Mouse (Mus musculus): ENCODE results near the gene Rpl7l1.
"Not testable (repeated sequence)": the region's sequence is repeated elsewhere in the genome, so short reads cannot be mapped to it uniquely, and the experiment has no call there.

Gene Rpl7l1

DNA sequence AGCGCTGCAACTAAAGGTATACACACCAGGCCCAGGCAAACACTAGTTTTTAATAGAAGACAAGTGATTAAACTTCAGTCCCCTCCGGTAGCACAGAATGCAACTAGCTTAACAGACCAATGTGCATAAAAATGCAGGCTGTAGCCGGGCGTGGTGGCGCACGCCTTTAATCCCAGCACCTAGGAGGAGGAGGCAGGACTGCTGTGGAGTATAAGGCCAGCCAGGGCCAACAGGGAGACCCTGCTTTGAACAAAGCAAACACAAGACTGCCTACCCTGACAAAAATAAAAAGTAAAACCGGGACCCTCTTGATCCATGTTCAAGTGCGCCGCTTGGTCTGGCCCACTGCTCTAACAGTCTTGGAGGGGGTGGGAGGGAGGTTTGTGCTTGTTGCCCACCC lies 7.4 kb downstream of the Rpl7l1 start:
- no peak for DNase-seq (ENCODE audit: inconsistent ontology term)

DNA sequence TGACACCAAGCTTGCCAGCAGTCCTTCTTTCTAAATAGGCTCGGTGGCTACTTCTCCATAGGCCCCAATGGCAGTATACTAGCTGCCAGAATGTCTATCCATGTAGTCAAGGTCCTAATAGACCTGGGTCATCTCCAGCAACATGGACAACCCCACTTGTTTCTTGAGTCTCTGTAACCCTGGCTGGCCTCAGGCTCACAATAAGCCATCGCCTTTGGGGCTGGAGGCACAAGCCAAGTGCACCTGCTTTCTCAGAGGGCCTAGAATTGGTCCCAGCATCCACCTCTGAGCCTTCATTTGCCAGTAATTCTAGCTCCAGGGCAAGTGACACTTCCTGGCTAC lies 8.4 kb downstream of the Rpl7l1 start:
- DNase-seq (ENCODE audit: inconsistent ontology term), result no peak

DNA sequence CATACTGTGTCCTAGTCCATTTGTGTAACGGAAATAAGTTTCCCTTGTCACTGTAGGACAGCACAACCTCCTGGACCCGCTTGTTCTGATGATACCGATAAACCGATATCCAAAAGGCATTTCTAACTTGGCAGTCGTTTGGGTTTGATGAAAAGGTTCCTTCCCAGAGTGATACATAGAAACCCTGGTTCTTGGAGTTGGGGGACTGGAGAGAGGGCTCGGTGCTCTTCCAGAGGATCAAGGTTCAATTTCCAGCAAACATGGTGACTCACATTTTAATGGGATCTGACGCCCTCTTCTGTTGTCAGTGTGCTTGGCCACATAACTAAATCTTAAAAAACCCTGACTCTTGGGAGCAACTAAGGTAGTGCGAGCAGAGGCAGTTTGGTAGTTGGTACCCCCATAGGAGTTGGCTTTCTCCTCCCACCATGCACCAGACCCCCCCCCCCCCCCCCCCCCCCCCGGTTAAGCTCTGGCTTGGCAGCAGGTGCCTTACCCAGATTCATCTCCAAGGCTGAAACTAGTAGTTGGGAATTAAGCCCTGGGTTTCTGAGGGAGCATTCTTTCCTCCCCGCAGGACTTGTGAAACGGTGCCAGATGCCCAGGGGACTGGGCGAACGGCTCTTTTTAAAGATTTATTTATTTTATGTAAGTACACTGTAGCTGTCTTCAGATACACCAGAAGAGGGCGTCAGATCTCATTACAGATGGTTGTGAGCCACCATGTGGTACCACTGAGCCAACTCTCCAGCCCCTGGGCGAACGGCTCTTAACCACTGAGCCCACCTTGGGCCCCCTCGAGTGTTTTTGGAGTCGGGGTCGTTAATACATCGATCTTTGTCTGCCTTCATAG lies 9.0 kb downstream of the Rpl7l1 start:
- peak; percentile 52 for DNase-seq (ENCODE audit: inconsistent ontology term)

DNA sequence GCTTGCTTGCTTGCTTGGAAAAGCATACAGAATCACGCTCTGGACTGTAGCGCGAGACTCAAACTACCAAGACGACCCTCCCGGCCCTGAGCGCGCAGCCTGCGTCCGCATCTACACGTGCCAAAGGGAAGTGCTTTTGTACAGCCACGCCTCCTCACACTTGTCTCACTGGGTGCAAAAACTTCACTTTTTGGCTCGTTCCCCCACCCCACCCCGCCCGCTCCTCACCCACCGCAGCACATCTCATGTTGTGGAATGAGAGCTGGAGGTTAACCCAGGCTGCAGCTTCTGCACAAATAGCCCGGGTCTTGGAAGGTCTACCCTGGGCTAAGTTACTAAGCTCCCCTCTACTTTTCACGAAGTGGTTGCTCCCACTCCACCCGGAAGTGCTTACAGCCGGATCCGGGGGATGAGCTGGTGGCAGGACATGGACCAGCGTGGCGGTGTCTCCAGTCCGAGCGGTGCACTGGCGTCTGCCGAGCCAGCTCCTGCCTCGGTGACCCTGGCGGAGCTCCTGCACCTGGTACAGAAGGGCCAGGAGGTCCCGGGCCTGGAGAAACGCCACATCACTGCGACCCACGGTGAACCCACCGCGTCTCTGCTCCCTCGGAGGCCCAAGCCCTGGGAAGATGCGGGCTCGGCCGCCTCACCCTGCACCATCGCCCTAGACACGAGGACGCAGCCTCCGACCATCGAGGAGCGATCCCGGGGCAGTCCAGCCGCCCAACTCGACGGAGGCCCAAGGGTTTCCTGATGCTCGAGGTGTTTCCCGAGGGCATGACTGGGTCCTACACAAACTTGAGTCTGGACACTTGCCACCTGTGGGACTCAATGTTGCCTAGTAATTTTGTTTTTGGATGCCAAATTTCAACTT lies 9.8 kb downstream of the Rpl7l1 start, which contains the start of gene 2310039H08Rik:
TSS of gene 2310039H08Rik (plus strand) at position 232 of the 874 bp plus-strand sequence.
- peak; percentile 91 for DNase-seq (ENCODE audit: inconsistent ontology term)

DNA sequence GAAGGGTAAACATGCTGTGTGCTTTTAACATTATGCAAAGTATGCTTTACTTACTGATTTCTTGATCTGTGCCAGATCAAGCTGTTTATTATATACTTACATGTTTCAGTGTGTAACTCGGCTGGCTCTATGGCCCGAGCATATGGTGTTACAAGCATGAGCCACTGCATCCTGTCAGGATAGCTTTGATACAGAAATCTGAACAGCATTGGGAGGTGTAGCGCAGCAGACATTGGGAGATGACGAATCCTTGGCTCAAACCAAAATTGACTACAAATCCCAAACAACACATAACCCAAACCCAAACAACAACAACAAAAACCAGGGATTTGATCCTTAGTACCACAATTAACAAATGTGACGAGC lies 10.5 kb downstream of the Rpl7l1 start:
- DNase-seq (ENCODE audit: inconsistent ontology term), result no peak

DNA sequence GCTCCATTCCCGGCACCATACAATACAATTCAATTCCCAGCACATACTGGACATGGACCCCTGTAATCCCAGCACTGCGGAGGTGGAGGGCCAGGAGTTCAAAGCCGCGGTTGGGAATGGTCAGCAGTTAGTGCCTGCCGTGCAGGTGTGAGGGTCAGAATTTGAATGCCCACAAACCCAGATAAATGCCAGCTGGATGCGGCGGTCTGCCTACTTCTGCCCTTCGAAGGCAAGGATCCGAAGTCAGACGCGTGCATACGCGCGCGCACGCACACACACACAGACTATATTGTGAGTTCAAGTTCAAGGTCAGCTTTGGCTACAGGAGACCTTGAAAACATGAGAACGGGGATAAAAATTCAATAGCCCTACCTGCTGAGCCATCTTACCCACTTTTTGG lies 10.9 kb downstream of the Rpl7l1 start:
- DNase-seq (ENCODE audit: inconsistent ontology term), result no peak

DNA sequence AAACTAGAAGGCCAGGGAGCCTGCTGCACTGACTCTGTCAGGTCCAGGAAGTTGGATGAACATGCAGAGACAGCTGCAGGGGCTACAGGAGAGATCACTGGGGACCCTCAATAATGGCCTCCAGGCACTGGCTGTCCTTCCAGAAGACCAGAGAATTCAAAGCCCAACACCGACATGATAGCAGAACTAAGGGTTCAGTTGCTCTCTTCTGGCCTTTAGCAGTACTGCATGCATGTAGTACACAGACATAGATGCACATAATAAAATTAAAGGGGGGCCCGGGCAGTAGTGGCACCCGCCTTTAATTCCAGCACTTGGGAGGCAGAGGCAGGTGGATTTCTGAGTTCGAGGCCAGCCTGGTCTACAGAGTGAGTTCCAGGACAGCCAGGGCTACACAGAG lies 11.4 kb downstream of the Rpl7l1 start:
- no peak for DNase-seq (ENCODE audit: inconsistent ontology term)

DNA sequence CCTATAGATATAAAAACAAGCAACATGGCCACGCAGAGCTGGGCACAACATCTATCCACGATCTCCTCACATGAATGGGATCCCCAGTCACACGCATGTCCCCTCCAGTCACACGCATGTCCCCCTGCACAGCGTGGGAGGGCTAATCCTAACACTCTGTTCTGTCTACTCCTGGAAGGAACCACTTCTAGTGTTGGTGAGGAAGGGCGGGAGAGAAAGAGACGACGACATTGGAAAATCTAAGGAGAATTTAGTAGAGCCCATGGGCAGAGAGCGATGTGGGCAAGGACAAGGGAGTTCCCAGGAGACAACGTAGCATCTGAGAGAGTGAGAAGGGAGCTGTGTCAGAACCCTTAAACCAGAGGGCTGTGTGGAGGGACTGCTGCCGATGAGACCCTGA lies 11.9 kb downstream of the Rpl7l1 start:
- no peak for DNase-seq (ENCODE audit: inconsistent ontology term)

DNA sequence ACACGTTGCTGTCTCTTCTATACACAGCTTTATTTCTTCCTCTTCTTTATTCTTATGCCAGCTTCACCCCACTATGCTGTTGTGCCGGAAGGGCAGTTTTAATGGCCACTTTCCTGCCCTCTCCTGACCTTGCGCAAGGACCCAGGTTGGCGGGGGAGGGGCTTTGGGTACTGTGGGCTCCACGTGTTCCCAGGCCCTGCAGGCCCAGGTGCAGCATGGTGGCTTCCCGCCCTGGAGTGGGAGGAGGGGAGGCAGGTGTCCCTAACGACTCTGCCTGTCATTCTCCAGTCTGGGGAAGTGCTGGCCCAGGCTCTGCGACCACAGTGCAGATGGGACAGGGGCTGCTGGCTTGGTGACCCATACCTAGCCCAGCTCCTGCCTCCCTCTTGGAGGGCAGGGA lies 14.6 kb downstream of the Rpl7l1 start:
- DNase-seq (ENCODE audit: inconsistent ontology term), result no peak

DNA sequence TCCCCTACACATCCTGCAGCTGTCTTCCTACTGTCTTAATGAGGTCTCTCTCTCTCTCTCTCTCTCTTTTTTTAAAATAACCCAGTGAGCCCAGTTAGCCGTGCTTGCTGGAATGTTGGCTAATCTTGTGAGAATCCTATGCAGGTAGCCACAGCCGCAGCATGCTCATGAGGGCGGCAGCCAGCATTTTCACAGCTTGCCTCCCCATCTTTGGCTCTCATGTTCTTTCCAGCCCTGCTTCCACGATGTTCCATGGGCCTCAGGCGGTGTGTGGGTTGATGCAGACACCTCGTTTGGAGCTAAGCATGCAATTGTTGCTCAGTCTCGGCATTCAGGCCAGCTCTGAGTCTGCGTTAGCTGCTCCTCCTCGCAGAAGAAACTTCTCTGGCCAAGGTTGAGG lies 17.6 kb downstream of the Rpl7l1 start:
- not testable (repeated sequence) for DNase-seq (ENCODE audit: inconsistent ontology term)

DNA sequence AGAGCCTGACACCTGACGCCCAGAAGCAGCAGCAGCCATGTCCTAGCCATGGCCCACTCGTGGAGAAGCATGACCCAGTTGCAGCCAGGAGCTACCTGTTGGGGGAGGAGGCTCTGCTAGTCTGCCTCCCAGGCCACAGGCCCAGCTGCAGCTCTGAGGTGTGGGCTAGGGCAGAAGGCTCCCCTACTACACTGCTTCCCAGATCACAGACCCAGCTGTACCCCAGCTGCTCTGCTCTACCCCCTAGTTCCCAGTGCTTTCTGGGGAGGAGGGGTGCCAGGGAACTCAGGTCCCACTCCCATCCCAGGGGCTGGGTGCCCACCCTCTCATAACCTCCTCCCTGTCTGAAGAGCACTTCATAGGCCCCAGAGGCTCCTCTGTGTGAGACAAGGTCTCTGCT lies 18.9 kb downstream of the Rpl7l1 start, which contains the start of gene Ptcra:
TSS of gene Ptcra (minus strand) at position 169 of the 400 bp plus-strand sequence.
- DNase-seq (ENCODE audit: inconsistent ontology term), result no peak

DNA sequence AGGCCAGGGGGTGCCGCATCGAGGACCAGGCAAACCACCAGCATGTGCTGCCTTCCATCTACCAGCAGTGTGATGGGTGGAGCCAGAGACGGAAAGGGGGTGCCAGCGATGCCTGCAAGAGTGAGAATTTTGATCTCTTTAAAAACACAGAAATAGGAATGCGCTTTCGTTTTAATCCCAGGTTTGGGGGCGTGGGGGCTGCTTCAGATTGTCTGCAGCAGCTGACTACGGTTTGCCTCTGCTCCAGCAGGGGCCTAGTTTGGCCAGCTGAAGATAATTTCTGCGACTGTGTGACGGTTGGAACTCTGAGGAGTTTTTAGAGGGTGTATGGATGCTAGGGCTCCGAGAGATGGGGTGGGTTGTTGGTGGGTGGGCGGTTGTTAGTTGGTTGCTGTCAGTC lies 23.7 kb downstream of the Rpl7l1 start:
- DNase-seq (ENCODE audit: inconsistent ontology term), result no peak

DNA sequence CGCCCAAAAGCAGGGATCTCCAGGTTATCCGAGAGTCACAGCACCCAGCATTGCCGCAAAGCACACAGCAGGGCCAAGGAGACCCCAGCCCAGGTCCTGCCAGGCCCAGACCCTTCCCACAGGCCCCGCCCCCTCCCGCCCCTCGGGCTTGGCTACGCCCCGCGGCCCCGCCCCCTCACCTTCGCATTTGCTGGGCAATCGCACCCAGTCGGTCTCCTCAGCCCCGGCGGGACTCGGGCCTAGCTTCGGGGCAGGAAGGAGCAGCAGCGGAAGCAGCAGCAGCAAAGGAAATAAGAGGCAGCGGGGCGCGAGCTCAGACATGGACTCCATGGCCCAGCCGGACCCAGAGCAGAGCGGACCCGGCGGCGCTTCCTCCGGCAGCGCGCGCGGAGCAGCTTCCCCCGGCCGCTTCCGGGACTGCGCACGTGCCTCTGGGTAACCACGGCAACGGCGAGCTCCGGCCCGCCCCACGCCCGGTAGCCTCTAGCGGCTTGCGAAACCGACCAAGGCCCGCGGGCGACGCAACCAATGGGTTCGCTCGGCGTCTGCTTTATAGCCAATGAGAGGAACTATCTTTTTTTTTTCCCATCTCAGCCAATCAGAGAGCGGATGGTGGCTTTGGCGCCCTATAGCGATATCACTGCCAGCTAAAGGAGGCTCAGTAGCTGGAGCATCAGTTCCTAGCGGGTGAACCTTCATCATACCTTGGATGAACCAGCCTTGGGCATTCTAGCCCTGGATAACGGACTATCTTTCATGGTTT lies 30.5 kb downstream of the Rpl7l1 start, which contains the start of gene Cnpy3:
TSS of gene Cnpy3 (minus strand) at position 421 of the 763 bp plus-strand sequence.
- DNase-seq (ENCODE audit: inconsistent ontology term), result peak; percentile 99

DNA sequence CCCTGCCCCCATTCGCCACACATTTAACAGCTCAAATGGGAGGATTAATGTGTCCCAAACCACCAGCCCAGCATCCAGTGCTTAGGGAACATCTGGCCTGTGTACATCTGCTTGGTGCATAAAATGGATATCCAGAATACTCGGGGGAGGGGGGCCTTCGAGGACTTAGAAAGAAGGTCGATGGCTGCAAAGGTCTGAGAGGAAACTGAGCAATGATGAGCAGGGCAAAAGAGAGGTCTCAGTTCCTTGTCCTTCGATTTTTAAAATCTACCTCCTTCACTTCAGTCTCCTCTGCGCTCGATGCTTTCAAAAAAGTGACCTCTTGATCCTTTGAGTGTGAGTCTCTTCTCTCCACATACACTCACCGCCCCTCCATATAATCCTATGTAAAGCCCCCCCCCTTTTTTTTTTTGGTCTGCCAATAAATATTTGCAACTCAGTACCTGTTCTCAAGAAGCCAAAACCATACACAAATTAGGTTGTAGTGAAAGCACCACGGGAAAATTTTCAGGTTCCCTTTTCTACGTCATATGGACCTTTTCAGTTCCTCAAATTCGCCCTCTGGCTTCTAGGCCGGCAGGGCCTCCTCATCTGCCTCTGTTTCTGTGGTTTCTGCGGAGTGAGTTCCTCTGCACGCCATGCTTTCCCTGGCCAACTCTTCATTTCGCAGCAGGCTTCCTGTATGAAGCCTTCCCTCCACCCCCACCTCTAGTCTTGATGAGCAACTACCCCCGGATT lies 31.2 kb downstream of the Rpl7l1 start:
- DNase-seq (ENCODE audit: inconsistent ontology term), result peak; percentile 3

DNA sequence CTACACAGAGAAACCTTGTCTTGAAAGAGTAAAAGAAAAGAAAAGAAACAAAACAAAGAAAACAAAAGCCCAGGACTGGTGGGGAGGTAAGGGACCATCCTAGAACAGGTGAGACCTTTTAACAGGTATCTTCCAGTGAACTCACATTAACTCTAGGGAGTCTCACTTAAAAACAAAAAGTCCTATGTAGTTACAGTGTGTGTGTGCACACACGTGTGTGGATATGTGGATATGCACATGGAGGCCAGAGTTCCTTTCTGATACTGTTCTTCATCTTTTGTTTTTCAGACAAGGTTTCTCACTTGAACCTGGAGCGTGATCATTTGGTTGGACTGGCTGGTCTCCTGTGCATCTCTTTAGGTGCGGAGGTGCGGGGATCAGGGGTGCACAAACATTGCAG lies 31.9 kb downstream of the Rpl7l1 start:
- DNase-seq (ENCODE audit: inconsistent ontology term), result no peak

DNA sequence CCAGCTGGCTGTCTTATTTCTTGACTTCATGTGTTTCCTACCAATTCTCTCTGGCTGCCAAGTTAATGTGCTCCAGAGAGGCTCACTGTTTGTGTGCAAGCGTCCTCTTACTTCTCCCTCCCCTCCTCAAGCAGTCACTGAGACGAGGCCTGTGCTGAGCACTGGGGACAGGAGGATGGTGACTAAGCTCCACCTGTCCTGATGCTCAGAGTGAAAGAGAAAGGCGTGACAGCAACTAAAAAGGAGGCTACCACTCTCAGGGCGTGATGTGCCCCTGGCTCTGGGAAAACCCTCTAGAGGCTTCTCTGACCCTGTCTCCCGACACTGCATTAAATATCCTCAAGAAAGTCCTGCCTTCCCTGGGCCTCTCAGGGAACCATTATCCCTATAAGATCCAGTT lies 33.2 kb downstream of the Rpl7l1 start:
- DNase-seq (ENCODE audit: inconsistent ontology term), result no peak

DNA sequence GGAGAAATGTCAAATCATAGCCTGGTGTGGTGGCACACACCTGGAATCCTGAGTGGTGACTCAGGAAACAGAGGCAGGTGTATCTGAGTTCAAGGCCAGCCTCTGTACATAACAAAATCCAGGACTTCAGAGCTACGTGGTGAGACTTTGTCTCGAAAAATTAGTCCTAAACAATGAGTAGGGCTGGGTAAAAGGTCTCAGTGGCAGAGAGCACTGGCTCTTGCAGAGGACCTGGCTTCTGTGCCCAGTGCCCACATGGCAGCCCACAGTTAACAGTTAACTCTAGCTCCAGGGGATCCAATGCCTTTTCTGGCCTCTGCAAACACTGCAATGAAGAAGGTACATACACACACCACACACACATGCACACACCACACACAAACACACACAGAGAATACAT lies 34.7 kb downstream of the Rpl7l1 start:
- no peak for DNase-seq (ENCODE audit: inconsistent ontology term)

DNA sequence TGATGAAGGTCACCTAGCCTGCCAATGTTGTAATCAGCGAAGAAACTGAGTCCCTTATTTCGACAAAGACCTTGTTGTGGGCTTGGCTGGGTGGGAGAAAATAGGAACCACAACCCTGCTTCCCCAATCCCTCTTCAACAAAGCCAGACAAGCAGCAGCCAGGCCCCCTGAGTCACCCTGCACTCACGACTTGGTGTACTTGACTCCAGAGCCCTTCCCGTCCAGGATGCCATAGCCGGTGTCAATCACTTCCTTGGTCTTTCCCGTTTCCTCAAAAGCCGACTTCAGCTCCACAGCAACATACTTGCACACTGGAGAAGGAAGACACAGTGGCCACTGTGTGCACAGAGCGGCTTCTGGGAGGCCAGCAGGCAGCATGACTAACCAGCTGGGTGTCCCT lies 35.2 kb downstream of the Rpl7l1 start:
- no peak for DNase-seq (ENCODE audit: inconsistent ontology term)

DNA sequence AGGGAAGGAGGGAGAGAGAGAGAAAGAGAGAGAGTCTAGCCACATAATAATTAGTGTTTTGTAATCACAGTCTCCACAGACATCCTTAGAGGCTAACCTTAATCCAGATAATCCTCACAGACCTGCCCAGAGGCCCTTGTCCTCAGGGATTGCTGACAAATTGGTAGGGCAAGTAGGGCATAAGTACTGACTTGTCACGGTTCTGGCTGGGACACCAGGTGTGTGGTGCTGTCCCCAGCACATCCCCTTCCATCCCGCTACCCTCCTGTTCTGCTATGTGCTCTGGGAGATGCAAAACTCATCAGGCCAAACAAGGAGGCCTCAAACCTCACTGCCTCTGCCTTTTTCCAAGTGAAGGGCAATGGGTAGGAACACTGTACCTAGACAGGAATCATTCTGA lies 37.0 kb downstream of the Rpl7l1 start:
- no peak for DNase-seq (ENCODE audit: inconsistent ontology term)

DNA sequence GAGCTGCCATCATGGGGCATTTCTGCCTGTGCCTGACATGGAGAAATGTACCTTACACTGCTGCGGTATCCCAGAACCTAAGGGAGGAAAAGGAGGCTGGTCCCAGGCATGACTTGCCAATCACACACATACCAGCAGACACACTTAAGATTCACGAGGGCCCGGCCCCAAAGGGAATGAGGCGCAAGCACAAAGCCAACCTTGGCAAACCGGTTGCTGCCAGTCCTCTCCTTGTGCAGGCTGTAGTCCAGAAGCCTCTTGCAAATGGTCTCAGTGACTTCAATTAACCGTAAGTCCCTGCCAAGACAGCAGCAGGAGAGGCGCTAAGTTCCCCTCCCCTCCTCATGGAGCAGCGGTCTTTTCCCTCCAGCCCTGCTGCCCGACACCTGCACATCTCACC lies 39.5 kb downstream of the Rpl7l1 start:
- DNase-seq (ENCODE audit: inconsistent ontology term), result no peak

DNA sequence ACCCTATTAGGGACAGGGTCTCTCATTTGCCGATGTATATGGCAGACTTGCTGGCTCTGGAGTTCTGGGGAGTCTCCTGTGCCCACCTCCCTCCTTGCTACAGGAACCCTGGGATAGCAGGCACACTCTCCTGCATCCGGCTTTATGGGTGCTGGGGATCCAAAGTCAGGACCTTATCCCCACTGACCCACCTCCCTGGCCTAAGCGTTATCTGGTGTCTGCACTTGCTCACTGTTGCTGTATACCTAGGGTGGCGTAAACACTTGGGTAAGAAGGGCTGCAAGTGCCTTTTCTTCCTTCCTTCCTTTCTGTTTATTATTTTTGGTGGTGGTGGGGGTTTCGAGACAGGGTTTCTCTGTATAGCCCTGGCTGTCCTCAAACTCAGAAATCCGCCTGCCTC lies 41.2 kb downstream of the Rpl7l1 start:
- no peak for DNase-seq (ENCODE audit: inconsistent ontology term)
